Mouse (Mus musculus) embryonic fibroblast, embryonic 13.5 days (primary cell): ENCODE results near the gene Prex1.

Experiments
- CTCF ChIP-seq: IDR thresholded peaks from 2 replicates; pipeline ENCODE4 v1.5.1; 2011; ENCODE audit warnings: mild to moderate bottlenecking, control low read depth, low read length, moderate library complexity, borderline replicate concordance; ENCODE audit not compliant: insufficient read depth
- POLR2A ChIP-seq: IDR thresholded peaks from 2 replicates; pipeline ENCODE4 v1.6.1; 2011; ENCODE audit warnings: low read depth, mild to moderate bottlenecking, control low read depth, low read length, moderate library complexity

GRCm38 (mm10) chr2:166706526-166706925, 7.1 kb downstream of the Prex1 start:
- no peak for TF ChIP-seq CTCF
- TF ChIP-seq POLR2A: no peak
